Mouse (Mus musculus): Measurements from ENCODE around the gene Whamm. TPM values are rescaled to one million over a fixed set of nuclear protein-coding genes. Genes with fewer than 3 reads are reported as not detected.
A peak's percentile ranks its signal among the peaks of the same experiment; 100 is the strongest.

The Whamm gene
- polyA plus RNA-seq, 1 experiment: 18.2 TPM

DNA sequence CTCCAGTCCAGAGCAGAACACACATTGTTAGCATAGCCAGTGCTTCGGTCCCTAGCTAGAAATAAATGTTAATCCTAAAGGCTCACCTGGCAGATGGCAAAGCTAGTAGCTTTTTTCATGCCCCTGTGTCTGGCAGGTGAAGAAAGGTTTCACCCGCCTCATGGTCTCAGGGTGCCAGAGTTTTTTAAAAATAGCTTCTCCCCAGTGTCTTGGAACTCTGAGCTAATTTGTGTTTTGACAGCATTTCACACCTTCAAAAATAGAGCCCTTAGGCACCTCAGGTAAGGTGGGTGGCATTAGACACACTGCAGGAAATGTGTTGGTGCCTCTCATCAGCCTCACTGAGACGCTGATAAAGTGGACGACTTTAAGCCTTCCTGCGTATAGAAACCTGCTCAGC is 24.0 kb downstream of the Whamm start:
- TF ChIP-seq POLR2A (IDR thresholded peaks at IDR 0.05; ENCODE audit: borderline replicate concordance, control insufficient read depth, low read depth, low read length): no peak
- no peak for TF ChIP-seq CTCF (IDR thresholded peaks at IDR 0.05; ENCODE audit: control insufficient read depth, insufficient read depth, low read length)
- H3K27ac ChIP-seq (ENCODE audit: control insufficient read depth, insufficient read depth, low read depth, low read length, poor library complexity): no peak overlapping the region
- no peak overlapping the region for H3K4me3 ChIP-seq (replicated peaks; ENCODE audit: control insufficient read depth, low read depth, low read length)
- 91% methylated on average over 5 of the region's 5 CpGs for WGBS
- no peaks in the 10 kb centered on the region; the same call in 1 of the 2 replicates for H3K4me1 ChIP-seq (ENCODE audit: control insufficient read depth, insufficient read depth, low read length)

- no peak overlapping the region for H3K27ac ChIP-seq (ENCODE audit: control insufficient read depth, insufficient read depth, low read depth, low read length, poor library complexity)
- 90% methylated on average over 6 of the region's 6 CpGs for WGBS
- no peak for TF ChIP-seq POLR2A (IDR thresholded peaks at IDR 0.05; ENCODE audit: borderline replicate concordance, control insufficient read depth, low read depth, low read length)
- no peak for TF ChIP-seq CTCF (IDR thresholded peaks at IDR 0.05; ENCODE audit: control insufficient read depth, insufficient read depth, low read length)
- H3K4me3 ChIP-seq (replicated peaks; ENCODE audit: control insufficient read depth, low read depth, low read length): no peak overlapping the region
- H3K4me1 ChIP-seq (ENCODE audit: control insufficient read depth, insufficient read depth, low read length): no peaks in the 10 kb centered on the region; the same call in 1 of the 2 replicates
These were observed 25.0 kb downstream of the Whamm start for GRCm38 (mm10) chr7:81596086-81596485.

DNA sequence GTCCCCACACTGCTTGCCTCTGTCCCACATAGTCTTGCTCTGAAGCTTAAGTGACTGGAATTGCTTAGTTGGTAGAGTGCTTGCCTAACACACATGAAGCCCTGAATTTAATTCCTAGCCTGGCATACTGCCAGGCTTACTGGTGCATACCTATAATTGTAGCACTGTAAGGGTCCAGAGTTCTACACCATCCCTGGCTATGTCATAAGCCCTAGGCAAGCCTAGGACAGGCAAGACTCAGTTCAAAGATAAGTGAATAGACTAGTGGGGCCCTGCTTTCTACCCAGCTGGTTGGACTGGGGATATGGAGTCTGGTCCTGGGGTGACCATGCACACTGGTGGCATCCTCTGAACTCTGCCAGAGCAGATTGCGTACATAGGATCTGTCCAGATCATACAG is 26.6 kb downstream of the Whamm start:
- Histone ChIP-seq H3K4me3 (replicated peaks; ENCODE audit: control insufficient read depth, low read depth, low read length) (no peak overlapping the region), H3K27ac (ENCODE audit: control insufficient read depth, insufficient read depth, low read depth, low read length, poor library complexity) (no peak overlapping the region), H3K4me1 (ENCODE audit: control insufficient read depth, insufficient read depth, low read length) (no peaks in the 10 kb centered on the region; the same call in 1 of the 2 replicates)
- TF ChIP-seq POLR2A (IDR thresholded peaks at IDR 0.05; ENCODE audit: borderline replicate concordance, control insufficient read depth, low read depth, low read length) (no peak), CTCF (IDR thresholded peaks at IDR 0.05; ENCODE audit: control insufficient read depth, insufficient read depth, low read length) (no peak)
- WGBS: 96% methylated on average over 1 of the region's 1 CpGs

- Histone ChIP-seq H3K4me1 (ENCODE audit: control insufficient read depth, insufficient read depth, low read length) (no peaks in the 10 kb centered on the region; the same call in 1 of the 2 replicates), H3K27ac (ENCODE audit: control insufficient read depth, insufficient read depth, low read depth, low read length, poor library complexity) (no peak overlapping the region), H3K4me3 (replicated peaks; ENCODE audit: control insufficient read depth, low read depth, low read length) (no peak overlapping the region)
- 76% methylated on average over 8 of the region's 8 CpGs for WGBS
- TF ChIP-seq POLR2A (IDR thresholded peaks at IDR 0.05; ENCODE audit: borderline replicate concordance, control insufficient read depth, low read depth, low read length) (no peak), CTCF (IDR thresholded peaks at IDR 0.05; ENCODE audit: control insufficient read depth, insufficient read depth, low read length) (no peak)
These were observed 28.6 kb downstream of the Whamm start for GRCm38 (mm10) chr7:81599379-81600280.

GRCm38 (mm10) chr7:81604991-81605390 is 33.9 kb downstream of the Whamm start:
- Histone ChIP-seq H3K4me3 (replicated peaks; ENCODE audit: control insufficient read depth, low read depth, low read length) (no peak overlapping the region), H3K4me1 (ENCODE audit: control insufficient read depth, insufficient read depth, low read length) (no peaks in the 10 kb centered on the region), H3K27ac (ENCODE audit: control insufficient read depth, insufficient read depth, low read depth, low read length, poor library complexity) (no peak overlapping the region)
- TF ChIP-seq CTCF (IDR thresholded peaks at IDR 0.05; ENCODE audit: control insufficient read depth, insufficient read depth, low read length) (no peak), POLR2A (IDR thresholded peaks at IDR 0.05; ENCODE audit: borderline replicate concordance, control insufficient read depth, low read depth, low read length) (no peak)
- WGBS: 64% methylated on average over 5 of the region's 5 CpGs

GRCm38 (mm10) chr7:81605489-81605888 is 34.4 kb downstream of the Whamm start:
- 57% methylated on average over 4 of the region's 4 CpGs for WGBS
- Histone ChIP-seq H3K4me3 (replicated peaks; ENCODE audit: control insufficient read depth, low read depth, low read length) (no peak overlapping the region), H3K27ac (ENCODE audit: control insufficient read depth, insufficient read depth, low read depth, low read length, poor library complexity) (no peak overlapping the region), H3K4me1 (ENCODE audit: control insufficient read depth, insufficient read depth, low read length) (no peaks in the 10 kb centered on the region)
- no peak for TF ChIP-seq CTCF (IDR thresholded peaks at IDR 0.05; ENCODE audit: control insufficient read depth, insufficient read depth, low read length)
- TF ChIP-seq POLR2A (IDR thresholded peaks at IDR 0.05; ENCODE audit: borderline replicate concordance, control insufficient read depth, low read depth, low read length): no peak

DNA sequence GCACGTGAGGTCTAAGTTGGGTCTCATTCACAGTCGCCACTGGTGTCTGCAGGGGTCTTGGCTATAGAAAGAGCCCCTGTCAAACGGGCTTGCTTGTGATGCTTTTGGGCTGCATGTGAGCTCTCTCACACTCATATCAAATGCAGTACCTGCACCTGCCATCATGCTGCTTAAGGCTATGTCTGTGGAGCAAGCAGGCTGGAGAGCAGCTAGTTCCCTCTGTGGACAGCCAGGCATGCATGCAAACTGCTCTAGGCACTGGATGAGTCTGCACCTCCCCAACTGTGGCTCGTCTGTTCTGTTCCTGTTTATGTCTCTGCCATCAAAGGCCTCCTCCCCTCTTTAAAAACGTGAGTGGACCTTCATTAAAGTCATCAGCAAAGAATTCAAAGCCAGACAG is 35.4 kb downstream of the Whamm start:
- Histone ChIP-seq H3K4me3 (replicated peaks; ENCODE audit: control insufficient read depth, low read depth, low read length) (no peak overlapping the region), H3K4me1 (ENCODE audit: control insufficient read depth, insufficient read depth, low read length) (no peaks in the 10 kb centered on the region), H3K27ac (ENCODE audit: control insufficient read depth, insufficient read depth, low read depth, low read length, poor library complexity) (no peak overlapping the region)
- WGBS: 47% methylated on average over 5 of the region's 5 CpGs
- no peak for TF ChIP-seq POLR2A (IDR thresholded peaks at IDR 0.05; ENCODE audit: borderline replicate concordance, control insufficient read depth, low read depth, low read length)
- no peak for TF ChIP-seq CTCF (IDR thresholded peaks at IDR 0.05; ENCODE audit: control insufficient read depth, insufficient read depth, low read length)

DNA sequence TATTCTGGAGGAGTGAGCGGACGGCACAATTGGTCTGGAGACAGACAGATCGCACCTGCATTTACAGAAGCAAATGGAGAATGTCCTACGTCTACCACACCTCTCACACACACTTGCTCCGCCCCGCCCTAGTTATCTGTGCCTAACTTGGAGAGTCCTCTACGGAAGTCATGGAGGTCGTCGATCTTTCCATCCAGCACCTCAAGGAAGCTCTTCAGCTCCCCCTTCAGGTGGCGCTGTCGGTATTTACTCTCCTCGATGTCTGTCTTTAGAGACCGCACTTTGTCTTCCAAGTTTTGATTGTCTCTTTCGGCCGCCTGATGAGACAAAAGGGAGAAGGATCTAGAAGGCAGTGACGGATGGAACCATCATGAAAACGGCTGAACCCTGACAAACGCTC is 39.1 kb downstream of the Whamm start:
- WGBS: 55% methylated on average over 18 of the region's 18 CpGs
- peak; percentile 24; the same call in 1 of the 2 replicates for TF ChIP-seq CTCF (IDR thresholded peaks at IDR 0.05; ENCODE audit: control insufficient read depth, insufficient read depth, low read length)
- TF ChIP-seq POLR2A (IDR thresholded peaks at IDR 0.05; ENCODE audit: borderline replicate concordance, control insufficient read depth, low read depth, low read length): no peak
- Histone ChIP-seq H3K4me3 (replicated peaks; ENCODE audit: control insufficient read depth, low read depth, low read length) (no peak overlapping the region), H3K27ac (ENCODE audit: control insufficient read depth, insufficient read depth, low read depth, low read length, poor library complexity) (no peak overlapping the region), H3K4me1 (ENCODE audit: control insufficient read depth, insufficient read depth, low read length) (no peaks in the 10 kb centered on the region)
